Mouse (Mus musculus) hindbrain, embryonic 11.5 days (tissue): ENCODE results near the gene Slc25a18. TPM values are rescaled to one million over a fixed set of nuclear protein-coding genes. Genes with fewer than 3 reads are reported as not detected.

Experiments used
- ATAC-seq: fragments of 200-750 bp; cut with Nextera tagmentation; 2 replicates; pipeline ENCODE4 v1.8.0; 2017; ENCODE audit warnings: mild to moderate bottlenecking, moderate TSS enrichment, moderate library complexity; ENCODE audit not compliant: low FRiP score
- DNase-seq: peaks from one replicate; pipeline ENCODE4 v3.0.0-alpha.2; 2015; ENCODE audit warnings: low spot score
- H3K27ac ChIP-seq: fragments of 300-500 bp; sonication (generic); 2 replicates; pipeline ENCODE4 v1.5.1; 2014; ENCODE audit warnings: mild to moderate bottlenecking, low read depth, low read length
- H3K27me3 ChIP-seq: fragments of 300-500 bp; sonication (generic); 2 replicates; pipeline ENCODE4 v1.6.1; 2014; ENCODE audit warnings: mild to moderate bottlenecking, low read length, moderate library complexity, mixed read lengths; ENCODE audit not compliant: control insufficient read depth, insufficient read depth
- H3K36me3 ChIP-seq: fragments of 300-500 bp; sonication (generic); 2 replicates; pipeline ENCODE4 v1.6.1; 2014; ENCODE audit warnings: mild to moderate bottlenecking, low read length, moderate library complexity, mixed read lengths; ENCODE audit not compliant: control insufficient read depth, insufficient read depth
- H3K4me1 ChIP-seq: fragments of 300-500 bp; sonication (generic); replicated peaks from 2 replicates; pipeline ENCODE4 v1.6.1; 2014; ENCODE audit warnings: low read length, mixed read lengths; ENCODE audit not compliant: control insufficient read depth, insufficient read depth
- H3K4me2 ChIP-seq: fragments of 300-500 bp; sonication (generic); replicated peaks from 2 replicates; pipeline ENCODE4 v1.6.1; 2014; ENCODE audit warnings: mild to moderate bottlenecking, low read depth, low read length
- H3K4me3 ChIP-seq: fragments of 300-500 bp; sonication (generic); 2 replicates; pipeline ENCODE4 v1.5.1; 2014; ENCODE audit warnings: low read depth, low read length
- H3K9ac ChIP-seq: fragments of 300-500 bp; sonication (generic); 2 replicates; pipeline ENCODE4 v1.6.1; 2014; ENCODE audit warnings: low read depth, low read length
- H3K9me3 ChIP-seq: fragments of 300-500 bp; sonication (generic); 2 replicates; pipeline ENCODE4 v1.6.1; 2016; ENCODE audit warnings: low read length; ENCODE audit not compliant: control insufficient read depth
- WGBS: fragments of 180-500 bp; shearing (Covaris S2); extraction: QIAGEN DNeasy Blood & Tissue Kit; methylation state at CpG from one replicate; pipeline ENCODE4 v1.1.7; 2014; 5-methylcytosine and 5-hydroxymethylcytosine counted together
- polyA plus RNA-seq: library from polyadenylated mRNA; unstranded; fragments of >200 nt; fragmentation: Nextera tagmentation; extraction: Ambion mirVana; gene quantifications from 2 replicates; pipeline ENCODE4 v1.2.1, GENCODE M21; 2014

The Slc25a18 gene
- polyA plus RNA-seq, 1 experiment from 2014 or later, result 2.3 TPM

- H3K9me3 ChIP-seq, result no peaks in the 10 kb centered on the region
- H3K9ac ChIP-seq, result no peak overlapping the region
- no peak for DNase-seq
- no peak overlapping the region for H3K4me3 ChIP-seq
- no peak overlapping the region for H3K27ac ChIP-seq
- no peak for ATAC-seq
- H3K36me3 ChIP-seq, result no peaks in the 10 kb centered on the region
- no peaks in the 10 kb centered on the region for H3K4me1 ChIP-seq
- no peaks in the 10 kb centered on the region for H3K27me3 ChIP-seq
- no peak overlapping the region for H3K4me2 ChIP-seq
- 95% methylated on average over 7 of the region's 7 CpGs for WGBS
Measured at GRCm38 (mm10) chr6:120840258-120840657, 66.9 kb downstream of the Slc25a18 start.

- Histone ChIP-seq H3K4me3 (no peak overlapping the region), H3K9me3 (no peaks in the 10 kb centered on the region), H3K4me1 (no peaks in the 10 kb centered on the region), H3K9ac (no peak overlapping the region), H3K36me3 (no peaks in the 10 kb centered on the region), H3K4me2 (no peak overlapping the region), H3K27ac (no peak overlapping the region; the same call in 1 of the 2 replicates), H3K27me3 (no peaks in the 10 kb centered on the region)
- no peak for ATAC-seq
- WGBS, result 97% methylated on average over 5 of the region's 5 CpGs
- no peak for DNase-seq
Measured at GRCm38 (mm10) chr6:120841754-120842153, 68.4 kb downstream of the Slc25a18 start.

Other genes starting within 250 kb of the Slc25a18 start
- gene Hdhd5, start 242.3 kb upstream of the Slc25a18 start, polyA plus RNA-seq, result 12.9 and 13.8 TPM in 2 replicates
- gene Cecr2, start 107.2 kb upstream of the Slc25a18 start, polyA plus RNA-seq, result 18.8 and 27.7 TPM in 2 replicates
- 183 and 184 TPM in 2 replicates for gene Atp6v1e1, start 49.2 kb downstream of the Slc25a18 start, polyA plus RNA-seq
- 31.7 and 33.7 TPM in 2 replicates for gene Bcl2l13, start 62.6 kb downstream of the Slc25a18 start, polyA plus RNA-seq
- 15.9 and 16.8 TPM in 2 replicates for gene Bid, start 143.3 kb downstream of the Slc25a18 start, polyA plus RNA-seq